Mouse (Mus musculus): ENCODE results near the gene Psors1c2.

Gene Psors1c2

DNA sequence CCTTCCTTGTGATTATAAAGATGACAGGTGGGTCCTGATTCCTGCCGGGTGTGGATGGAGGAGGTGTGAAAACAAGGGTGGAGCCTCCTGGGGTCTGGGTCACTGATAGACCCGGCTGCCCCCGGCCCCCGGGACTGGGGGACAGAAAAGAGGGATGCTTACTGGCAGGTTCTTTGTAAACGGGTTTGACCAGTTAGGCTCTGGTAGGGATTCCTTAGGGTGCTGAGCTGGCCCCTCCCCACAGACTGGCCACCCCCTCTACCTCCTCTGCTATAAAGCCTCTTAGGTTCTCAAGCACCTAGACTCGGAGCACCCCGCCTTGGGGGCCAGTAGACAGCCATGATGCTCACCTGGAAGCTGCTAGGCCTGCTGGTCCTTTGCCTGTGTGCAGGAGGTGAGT lies at the start of gene Psors1c2:
TSS of gene Psors1c2 (plus strand) at position 301 of the 400 bp plus-strand sequence.
- no peak for DNase-seq (ENCODE audit: low read depth, low spot score)

DNA sequence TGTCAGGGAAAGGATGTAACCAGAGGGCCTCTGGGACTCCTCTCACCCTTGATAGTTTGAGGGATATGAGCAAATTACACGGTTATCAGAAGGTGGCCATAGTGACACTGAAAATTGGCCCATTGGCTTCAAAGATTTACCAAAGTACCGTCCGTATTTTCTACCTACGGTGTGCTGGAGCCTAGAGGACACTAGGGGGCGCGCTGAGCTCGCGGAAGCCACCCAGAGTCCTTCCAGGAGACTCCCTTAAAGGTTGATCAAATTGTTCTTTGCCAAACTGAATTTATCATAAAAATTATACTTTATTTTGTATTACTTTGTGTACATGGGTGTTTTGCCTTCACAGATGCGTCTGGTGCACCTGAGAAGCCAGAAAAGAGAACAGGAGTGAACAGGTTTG lies 48.9 kb upstream of the Psors1c2 start:
- peak; percentile 70 for DNase-seq (ENCODE audit: low read depth, low spot score)

DNA sequence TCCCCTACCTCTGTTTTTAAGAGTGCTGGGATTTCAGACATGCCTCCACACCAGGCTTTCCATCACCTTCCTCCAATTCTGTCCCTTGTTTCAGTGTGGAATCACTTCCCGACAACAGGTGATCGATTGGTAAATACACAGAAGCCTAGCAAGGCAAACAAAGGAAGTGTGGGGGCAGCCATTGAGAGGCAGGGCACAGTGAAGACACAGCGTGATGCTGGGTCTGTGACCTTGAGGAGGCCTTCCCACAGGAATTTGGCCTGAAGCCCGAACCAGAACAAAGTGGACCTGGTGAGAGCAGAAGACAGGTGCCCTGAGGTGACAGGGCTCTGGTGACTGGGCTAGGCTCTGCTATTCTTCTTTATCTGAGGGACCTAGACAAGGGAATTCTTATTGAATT lies 47.3 kb upstream of the Psors1c2 start:
- peak; percentile 95 for DNase-seq (ENCODE audit: low read depth, low spot score)

DNA sequence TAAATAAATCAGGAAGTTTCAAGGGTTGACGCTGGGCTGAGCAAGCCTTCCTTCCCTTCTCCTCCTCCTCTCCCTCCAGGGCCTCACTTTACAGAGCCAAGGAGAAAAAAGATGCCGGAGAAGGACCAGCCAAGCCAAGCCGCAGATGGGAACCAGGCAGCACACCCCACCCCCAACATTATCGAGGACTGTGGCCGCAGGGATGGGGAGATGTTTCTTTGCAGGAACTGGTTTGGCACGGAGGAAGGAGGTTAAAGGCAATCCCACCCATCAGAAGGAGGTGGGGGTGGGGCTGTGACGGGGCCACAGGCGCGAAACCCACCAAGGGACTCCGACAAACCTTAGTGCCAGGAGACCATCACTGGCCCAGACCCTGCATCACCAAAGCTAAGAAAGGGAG lies 46.3 kb upstream of the Psors1c2 start:
- peak; percentile 78 for DNase-seq (ENCODE audit: low read depth, low spot score)

DNA sequence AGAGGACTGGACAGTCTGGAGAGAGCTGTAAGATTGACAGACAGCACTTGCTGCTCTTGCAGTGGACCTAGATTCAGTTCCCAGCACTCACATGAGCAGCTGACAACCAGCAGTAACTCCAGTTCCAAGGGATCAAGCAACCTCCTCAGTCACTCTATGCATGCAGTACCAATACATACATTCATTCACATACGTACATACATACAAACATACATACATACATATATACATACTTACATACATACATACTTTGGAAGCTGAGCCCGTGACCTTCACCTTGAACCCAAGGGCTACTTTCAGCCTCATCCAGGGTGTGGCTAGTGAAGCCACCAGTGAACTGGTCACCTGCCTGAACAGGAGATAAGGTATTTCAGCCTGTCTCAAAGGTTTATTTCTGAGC lies 45.0 kb upstream of the Psors1c2 start:
- DNase-seq (ENCODE audit: low read depth, low spot score) = peak; percentile 52

DNA sequence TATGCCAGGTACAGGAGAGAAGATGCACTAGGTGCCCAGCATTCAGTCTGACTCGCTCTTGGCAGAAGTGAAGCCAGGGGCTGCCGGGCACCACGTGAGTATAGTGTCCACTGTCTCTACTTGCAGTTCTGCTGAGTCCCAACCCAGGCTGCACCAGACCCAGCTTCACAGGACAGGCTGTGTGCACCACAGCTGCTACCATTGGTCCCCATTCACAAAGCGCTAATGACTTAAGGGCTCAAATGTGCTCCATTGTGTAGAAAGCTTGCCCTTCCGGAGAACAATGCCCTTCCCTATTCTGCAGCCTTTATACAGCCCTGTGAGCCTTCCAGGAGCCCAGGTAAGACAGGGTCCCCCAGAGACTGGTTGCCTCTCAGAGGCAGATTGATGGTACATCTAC lies 42.7 kb upstream of the Psors1c2 start:
- peak; percentile 89 for DNase-seq (ENCODE audit: low read depth, low spot score)

DNA sequence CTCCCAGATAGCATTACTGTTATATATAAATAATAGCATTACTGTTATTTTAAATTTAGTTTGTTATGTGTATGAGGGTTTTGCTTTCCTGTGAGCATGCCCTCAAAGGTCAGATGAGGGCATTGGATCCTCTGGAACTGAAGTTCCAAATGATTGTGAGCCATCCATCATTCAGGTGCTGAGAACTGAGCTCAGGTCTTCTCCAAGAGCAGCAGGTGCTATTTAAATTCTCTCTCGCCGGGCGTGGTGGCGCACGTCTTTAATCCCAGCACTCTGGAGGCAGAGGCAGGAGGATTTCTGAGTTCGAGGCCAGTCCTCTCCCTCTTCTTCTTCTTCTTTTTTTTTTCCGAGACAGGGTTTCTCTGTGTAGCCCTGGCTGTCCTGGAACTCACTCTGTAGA lies 35.9 kb upstream of the Psors1c2 start:
- DNase-seq (ENCODE audit: low read depth, low spot score) = peak; percentile 68

DNA sequence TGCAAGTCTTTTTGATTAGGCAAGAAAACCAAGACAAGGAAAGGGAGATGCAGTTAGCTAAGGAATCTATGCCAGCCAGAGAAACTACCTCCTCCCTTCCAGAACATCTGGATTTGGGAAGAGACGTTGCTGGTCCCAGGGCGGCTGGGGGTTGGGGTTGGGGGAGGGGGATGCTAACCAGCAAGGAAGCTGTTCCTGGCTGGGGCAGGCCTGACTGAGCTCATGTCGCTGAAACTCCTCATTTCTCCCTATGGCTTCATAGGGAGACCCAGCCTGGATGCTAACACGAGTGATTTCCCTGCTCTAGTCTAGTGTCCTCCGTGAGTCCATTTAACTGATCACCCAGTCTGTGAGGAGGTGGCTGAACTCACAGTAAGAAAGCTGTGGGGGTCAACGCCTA lies 30.8 kb upstream of the Psors1c2 start:
- DNase-seq (ENCODE audit: low read depth, low spot score) = peak; percentile 85

DNA sequence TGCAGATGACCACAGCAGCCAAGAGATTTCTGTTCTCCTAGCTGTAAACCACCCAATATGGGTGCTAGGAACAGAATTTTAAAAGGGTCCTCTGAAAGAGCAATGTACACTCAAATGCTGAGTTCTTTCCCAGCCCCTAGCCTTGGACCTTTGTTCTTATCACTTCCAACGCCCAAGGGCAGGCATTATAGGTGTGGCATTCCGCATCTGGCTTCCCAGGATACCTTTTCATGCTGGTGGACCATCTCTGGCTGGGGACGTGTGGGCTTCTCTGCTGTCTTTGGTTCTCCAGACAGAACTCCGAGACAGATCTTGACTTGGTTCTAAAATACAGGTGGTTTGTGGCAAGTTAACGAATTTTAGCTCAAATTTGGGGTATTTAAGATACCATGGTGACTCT lies 30.2 kb upstream of the Psors1c2 start:
- peak; percentile 80 for DNase-seq (ENCODE audit: low read depth, low spot score)

DNA sequence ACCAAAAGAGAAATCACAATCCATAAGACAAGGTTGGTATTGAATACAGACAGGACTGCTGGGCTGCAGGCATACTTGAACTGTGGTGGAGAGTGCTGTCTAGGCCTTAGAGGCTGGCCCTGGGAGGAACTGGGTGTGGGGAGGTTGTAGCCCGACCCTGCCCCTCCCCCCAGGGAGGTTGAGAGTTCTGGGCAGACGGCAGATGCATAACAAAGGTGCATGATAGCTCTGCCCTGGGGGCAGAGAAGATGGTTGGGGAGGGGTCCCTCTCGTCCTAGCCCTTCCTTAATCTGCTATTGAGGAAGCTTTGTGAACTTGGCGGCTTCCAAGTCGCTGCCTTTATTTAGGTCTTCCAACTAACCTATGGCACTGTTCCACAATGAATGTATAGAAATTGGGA lies 29.2 kb upstream of the Psors1c2 start:
- peak; percentile 99 for DNase-seq (ENCODE audit: low read depth, low spot score)

DNA sequence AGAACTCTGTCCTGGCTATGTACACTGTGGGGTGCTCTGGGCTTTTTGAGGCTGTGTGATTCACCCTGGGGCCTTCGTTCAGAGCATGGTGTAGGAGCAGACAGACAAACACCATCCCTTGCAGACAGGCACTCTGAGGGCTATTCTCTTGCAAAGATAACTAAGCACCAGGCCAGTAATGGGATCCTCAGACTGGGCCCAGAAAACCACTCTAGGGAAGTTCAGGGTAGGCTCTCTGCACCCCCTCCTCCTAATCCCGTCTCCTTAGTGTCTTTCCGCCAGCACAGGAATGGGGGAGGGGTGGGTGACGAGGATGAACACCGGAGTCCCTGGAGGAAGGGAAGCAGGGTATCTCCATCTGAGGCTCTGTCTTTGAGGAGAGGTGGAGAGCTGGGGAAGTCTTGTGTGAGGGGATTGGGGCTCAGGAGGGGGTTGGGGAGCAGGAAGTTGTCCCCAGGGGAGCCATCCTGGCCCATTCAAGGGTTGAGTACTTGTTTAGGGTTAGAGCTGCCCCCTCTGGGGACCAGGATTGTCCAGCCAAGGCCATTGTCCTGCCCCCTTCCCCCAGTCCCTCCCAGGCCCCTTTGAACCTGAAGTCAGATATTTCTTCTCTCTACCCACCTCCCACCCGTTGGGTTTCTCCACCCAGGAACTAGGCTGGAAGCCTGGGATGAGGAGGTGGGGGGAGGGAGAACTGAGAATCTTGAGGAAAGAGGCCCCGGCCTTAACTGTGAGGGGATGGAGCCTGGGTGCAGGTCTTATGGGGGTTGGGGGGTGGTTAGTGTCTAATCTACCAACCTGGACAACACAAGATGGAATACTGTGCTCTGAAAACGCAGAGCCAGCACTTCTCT lies 28.1 kb upstream of the Psors1c2 start:
- peak; percentile 99 for DNase-seq (ENCODE audit: low read depth, low spot score)

DNA sequence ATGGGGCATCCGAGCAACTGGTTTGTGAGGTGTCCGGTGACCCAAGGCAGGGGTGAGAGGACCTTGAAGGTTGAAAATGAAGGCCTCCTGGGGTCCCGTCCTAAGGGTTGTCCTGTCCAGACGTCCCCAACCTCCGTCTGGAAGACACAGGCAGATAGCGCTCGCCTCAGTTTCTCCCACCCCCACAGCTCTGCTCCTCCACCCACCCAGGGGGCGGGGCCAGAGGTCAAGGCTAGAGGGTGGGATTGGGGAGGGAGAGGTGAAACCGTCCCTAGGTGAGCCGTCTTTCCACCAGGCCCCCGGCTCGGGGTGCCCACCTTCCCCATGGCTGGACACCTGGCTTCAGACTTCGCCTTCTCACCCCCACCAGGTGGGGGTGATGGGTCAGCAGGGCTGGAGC lies 27.2 kb upstream of the Psors1c2 start, which contains the start of gene Pou5f1:
TSS of gene Pou5f1 (plus strand) at position 243 of the 400 bp plus-strand sequence.
- DNase-seq (ENCODE audit: low read depth, low spot score) = peak; percentile 96

DNA sequence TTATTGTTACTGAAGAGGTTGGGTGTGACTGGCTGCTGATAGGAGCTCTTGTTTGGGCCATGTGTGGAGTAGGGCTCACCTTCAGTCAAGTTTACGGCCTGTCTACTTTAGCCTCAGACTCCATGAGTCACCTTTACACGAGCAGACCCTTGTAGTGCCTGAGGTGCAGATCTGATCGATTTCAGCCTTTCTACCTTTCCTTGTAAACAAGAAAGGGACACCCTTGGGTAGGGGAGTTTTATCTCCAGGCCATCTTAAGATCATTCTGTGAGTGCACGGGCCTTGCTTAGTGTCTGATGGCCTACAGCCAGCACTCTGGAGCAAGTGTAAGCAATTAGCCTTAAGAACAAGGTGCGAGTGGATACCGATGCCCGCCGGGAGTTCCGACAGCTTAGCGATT lies 26.1 kb upstream of the Psors1c2 start:
- peak; percentile 67 for DNase-seq (ENCODE audit: low read depth, low spot score)

DNA sequence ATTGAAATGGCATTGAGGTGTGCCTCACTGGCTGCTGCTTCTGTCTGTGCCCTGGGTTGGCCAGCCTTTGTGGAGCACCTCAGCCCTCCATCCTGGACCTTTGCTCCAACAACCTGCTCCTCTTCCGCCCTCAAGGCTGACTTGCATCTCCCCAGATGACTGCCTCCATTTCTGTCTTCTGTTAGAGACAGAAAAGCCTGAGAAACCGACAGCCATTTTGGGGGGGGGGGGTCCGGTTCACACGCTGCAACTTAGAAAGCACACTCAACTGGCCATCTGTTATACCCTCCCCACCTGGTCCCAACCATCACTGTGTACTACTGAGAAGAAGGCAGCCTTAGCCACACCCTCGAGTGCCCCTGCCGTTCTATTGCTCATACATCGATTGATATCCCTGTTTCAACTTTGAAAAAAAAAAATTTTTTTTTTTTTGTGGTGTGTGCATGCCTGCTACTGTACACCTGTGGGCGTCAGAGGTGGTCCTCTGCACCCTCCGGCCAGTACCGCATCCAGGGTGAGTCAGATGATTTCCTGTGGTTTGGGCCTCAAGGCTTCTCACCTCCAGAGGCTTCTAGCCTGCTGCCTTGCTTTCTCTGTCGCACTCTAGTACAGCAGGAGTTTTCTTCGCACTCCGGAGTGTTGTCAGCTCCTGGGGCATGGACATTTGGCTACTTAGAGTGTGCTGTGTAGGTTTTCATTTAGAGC lies 25.3 kb upstream of the Psors1c2 start:
- DNase-seq (ENCODE audit: low read depth, low spot score) = peak; percentile 76

DNA sequence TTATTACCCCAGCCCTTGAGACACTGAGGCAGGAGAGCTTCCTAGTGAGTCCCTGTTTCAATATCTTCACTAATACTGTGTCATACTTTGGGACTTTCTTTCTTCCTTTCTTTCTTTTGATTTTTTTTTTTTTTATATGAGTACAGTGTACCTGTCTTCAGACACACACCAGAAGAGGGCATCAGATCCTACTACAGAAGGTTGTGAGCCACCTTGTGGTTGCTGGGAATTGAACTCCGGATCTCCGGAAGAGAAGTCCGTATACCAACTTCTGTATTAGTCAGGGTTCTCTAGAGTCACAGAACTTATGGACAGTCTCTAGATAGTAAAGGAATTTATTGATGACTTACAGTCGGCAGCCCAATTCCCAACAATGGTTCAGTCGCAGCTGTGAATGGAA lies 24.7 kb upstream of the Psors1c2 start:
- DNase-seq (ENCODE audit: low read depth, low spot score) = peak; percentile 63

DNA sequence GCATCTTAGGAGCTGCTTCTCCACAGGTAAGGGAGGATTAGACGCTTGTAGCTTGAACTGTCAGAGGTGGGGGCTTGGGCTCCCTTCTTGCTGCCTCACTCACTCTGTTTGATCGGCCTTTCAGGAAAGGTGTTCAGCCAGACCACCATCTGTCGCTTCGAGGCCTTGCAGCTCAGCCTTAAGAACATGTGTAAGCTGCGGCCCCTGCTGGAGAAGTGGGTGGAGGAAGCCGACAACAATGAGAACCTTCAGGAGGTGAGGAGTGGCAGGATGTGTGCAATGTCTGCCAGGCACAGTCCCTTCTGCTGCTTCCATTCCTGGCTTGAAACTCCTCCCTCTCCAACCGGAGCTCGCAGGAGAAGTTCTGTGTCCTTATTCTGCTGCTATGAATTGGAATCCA lies 23.7 kb upstream of the Psors1c2 start:
- peak; percentile 99 for DNase-seq (ENCODE audit: low read depth, low spot score)

DNA sequence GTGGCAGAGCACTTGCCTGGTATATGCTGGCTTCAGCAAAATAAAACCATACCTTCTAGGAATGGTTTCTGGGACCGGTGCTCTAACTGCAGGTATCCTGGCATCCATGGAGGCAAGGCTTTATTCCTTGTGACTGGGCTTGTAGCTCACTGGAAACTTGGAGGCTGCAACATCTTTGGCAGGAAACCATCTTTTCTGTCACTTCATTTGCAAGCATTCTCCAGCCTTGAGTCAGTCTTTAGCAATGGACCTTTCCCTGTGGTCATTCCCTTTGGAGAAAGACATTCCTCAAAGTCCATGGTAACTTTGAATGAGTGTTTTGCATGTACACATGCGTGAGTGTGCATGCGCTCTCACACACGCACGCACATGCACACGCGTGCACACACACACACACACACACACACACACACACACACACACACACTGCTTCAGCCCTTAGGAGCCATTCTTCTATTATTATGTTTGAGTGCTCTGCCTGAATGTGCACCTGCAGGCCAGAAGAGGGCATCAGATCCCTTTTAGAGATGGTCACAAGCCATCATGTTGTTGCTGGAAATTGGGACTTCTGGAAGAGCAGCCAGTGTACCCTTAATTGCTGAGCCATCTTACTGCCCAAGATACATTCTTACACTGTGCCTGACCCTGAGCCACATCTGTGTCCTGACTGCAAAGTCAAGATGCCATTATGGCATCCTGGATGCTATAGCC lies 19.9 kb upstream of the Psors1c2 start:
- peak; percentile 78 for DNase-seq (ENCODE audit: low read depth, low spot score)

DNA sequence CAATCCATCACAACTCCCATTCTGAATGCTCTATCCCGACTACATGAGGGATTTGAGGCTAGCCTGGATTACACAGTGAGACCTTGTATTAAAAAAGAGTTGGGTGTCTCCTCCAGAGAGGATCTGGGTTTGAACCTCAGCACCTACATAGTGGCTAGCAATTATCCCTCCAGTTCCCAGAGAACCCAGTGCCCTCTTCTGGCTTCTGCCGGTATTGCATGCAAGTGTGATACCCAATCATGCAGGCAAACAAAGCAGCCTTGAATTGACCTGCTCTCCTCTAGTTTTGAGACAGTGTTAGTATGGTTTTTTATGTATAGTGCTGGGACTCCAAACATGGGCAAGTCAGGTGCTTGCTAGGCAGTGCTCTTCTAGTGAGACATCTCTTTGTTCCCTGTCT lies 19.1 kb upstream of the Psors1c2 start:
- DNase-seq (ENCODE audit: low read depth, low spot score) = peak; percentile 91

DNA sequence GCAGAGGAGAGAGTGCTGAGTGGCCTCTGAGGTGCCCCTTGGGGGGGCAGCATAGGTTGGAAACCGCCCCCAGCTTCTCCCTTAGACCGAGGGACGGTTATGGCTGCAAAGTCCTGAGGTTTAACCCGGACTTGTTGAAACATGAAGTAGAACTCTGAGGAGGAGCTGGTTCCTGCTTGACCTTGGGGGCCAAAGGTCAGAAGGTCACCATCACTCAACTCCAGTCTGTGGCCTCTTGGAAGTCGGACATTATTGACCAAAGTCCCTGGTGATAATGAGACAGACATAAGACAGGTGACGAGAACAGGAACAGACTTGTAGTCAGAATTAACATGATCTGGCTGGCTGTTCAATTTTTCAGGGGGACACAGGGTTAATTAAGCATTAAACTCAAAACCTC lies 18.2 kb upstream of the Psors1c2 start:
- DNase-seq (ENCODE audit: low read depth, low spot score) = peak; percentile 62

DNA sequence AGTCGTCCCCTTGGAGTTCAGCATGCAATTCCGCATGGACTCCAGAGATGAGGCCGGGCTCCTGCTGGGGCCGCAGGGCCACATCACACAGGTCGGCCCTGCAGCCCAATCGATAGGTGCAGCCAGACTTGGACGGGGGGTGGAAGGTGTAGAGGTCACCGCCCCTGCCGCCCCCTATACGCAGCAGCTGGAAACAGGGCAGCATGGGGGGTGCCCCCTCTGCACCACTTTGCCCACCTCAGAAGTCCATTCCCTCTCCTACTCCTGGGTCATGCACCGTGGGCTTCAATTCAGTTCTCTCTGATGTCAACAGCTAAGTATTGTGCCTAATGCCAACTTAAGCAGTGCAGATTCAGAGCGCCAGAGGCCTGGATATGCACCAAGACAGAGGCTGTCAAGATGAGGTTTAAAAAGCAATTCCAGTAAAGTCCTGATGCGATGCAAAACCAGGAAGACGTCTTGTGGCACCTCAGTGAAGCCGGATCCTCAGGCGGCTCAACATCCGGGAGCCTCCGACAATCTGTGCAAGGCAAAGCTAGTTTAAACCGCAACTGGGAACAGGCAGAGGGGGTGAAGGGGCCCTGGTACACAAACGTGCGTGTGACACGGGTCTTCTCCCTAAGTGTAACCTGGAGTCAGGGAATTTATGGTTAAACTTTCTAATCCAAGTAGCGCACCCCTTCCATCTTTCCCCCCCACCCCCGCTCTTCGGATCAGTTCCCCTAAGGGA lies 16.9 kb upstream of the Psors1c2 start:
- DNase-seq (ENCODE audit: low read depth, low spot score) = peak; percentile 80

DNA sequence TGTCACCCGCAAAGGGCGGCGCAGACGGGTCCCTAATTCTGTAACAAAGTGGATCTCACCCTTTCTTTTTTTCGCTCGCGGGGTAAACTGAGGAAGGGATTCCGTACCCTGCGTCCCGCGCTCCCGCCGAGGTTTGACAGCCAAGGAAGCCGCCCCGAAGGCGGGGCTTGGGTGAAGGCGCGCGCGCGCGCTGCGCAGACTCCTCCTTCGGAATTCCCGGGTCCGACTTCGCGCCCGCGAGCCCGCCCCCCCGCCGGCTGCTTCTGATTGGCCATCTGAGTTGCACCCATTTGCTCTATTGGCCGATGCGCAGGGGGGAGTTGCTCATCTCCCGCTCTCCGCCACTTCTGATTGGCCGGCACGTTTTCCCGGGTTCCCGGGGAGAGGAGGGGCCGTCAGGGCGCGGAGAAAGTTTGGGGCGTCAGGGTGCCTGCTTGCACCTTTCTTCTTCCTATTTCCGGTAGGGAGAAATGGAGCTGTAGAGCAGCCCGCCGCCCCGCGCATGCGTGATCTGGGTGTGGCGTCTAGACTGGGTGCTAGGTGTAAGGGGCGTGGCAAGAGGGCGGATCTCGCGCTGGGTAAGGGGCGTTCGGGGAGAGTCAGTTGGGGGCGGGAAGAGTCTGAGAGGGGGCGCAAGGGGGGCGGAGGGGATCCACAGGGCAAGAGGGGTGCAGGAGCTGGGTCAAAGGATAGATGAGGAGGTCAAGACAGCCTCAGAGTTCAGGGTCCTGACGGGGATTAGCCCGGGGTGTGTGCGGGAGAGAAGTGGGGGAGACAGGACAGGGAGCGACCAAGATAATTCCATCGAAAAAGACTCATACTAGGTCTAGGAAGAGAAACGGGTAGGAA lies 16.1 kb upstream of the Psors1c2 start, which contains the start of the genes Tcf19 and Cchcr1:
TSS of gene Tcf19 (minus strand) at position 173 of the 849 bp plus-strand sequence.
TSS of gene Cchcr1 (plus strand) at position 449 of the 849 bp plus-strand sequence.
- peak; percentile 99 for DNase-seq (ENCODE audit: low read depth, low spot score)
